Mouse (Mus musculus) thymus, adult 2 months (tissue): ENCODE data around the gene Tbc1d15. TPM values are rescaled to one million over a fixed set of nuclear protein-coding genes. Genes with fewer than 3 reads are reported as not detected.

Experiments used
- DNase-seq: peaks from one replicate; pipeline ENCODE4 v3.0.0; 2021
- H3K27ac ChIP-seq: fragments of 200-500 bp; 2 replicates; pipeline ENCODE4 v1.5.1; 2012; ENCODE audit warnings: low read length, control low read depth; ENCODE audit not compliant: control insufficient read depth, insufficient read depth
- H3K27me3 ChIP-seq: fragments of 200-500 bp; 2 replicates; pipeline ENCODE4 v1.6.1; 2012; ENCODE audit warnings: mild to moderate bottlenecking, low read length, moderate library complexity, mixed read lengths; ENCODE audit not compliant: control insufficient read depth, insufficient read depth
- H3K36me3 ChIP-seq: fragments of 200-500 bp; 2 replicates; pipeline ENCODE4 v1.6.1; 2012; ENCODE audit warnings: mild to moderate bottlenecking, low read length, moderate library complexity; ENCODE audit not compliant: control insufficient read depth, insufficient read depth
- H3K4me1 ChIP-seq: fragments of 200-500 bp; replicated peaks from 2 replicates; pipeline ENCODE4 v1.6.1; 2012; ENCODE audit warnings: low read length; ENCODE audit not compliant: control insufficient read depth, insufficient read depth
- H3K4me3 ChIP-seq: fragments of 200-500 bp; 2 replicates; pipeline ENCODE4 v1.5.1; 2012; ENCODE audit warnings: mild to moderate bottlenecking, low read length, control low read depth, moderate library complexity; ENCODE audit not compliant: control insufficient read depth, insufficient read depth
- CTCF ChIP-seq: fragments of 200-500 bp; IDR thresholded peaks from 2 replicates; pipeline ENCODE4 v1.5.1; 2012; ENCODE audit warnings: mild to moderate bottlenecking, control low read depth, low read length, moderate library complexity, borderline replicate concordance; ENCODE audit not compliant: control insufficient read depth, poor library complexity, insufficient read depth; ENCODE audit errors: extremely low read depth
- POLR2A ChIP-seq: fragments of 200-500 bp; IDR thresholded peaks from 2 replicates; pipeline ENCODE4 v1.6.1; 2012; ENCODE audit warnings: mild to moderate bottlenecking, low read length, control low read depth, moderate library complexity; ENCODE audit not compliant: control insufficient read depth, poor library complexity, insufficient read depth; ENCODE audit errors: extremely low read depth
- WGBS: fragments of 180-500 bp; shearing (Covaris S2); methylation state at CpG from one replicate; pipeline ENCODE4 v1.1.7; 2018; 5-methylcytosine and 5-hydroxymethylcytosine counted together
- polyA plus RNA-seq: library from polyadenylated mRNA; depleted of rRNA; stranded (reverse); fragments of >200 nt; gene quantifications from 2 replicates; pipeline ENCODE4 v1.2.3, GENCODE M21; 2012; rRNA removed

Tbc1d15 gene
- polyA plus RNA-seq, 1 experiment: 8.7 TPM

DNA sequence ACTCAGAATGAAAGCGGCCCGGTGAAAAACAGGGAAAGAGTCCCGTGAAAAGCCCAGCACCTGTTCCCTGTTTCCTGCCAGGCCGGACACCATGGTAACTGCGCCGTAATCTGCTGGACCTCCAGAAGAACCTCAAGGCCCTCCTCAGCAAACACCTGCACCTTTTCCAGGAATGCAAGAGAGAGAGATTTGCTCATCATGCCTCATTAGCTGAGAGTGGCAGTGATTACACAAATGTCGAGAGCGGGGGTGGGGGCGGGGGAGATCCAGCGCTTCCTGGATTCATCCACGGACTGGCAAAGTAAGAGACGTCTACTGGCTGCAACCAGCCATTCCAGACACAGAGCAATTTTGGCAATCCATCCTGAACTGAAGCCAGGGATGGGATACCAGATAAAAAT lies 75.7 kb downstream of the Tbc1d15 start:
- no peaks in the 10 kb centered on the region for H3K4me1 ChIP-seq
- no peaks in the 10 kb centered on the region for H3K27me3 ChIP-seq
- TF ChIP-seq POLR2A: no peak
- no peak for TF ChIP-seq CTCF
- no peak overlapping the region for H3K27ac ChIP-seq
- no peak for DNase-seq
- no peak overlapping the region for H3K4me3 ChIP-seq
- H3K36me3 ChIP-seq: no peaks in the 10 kb centered on the region
- whole genome bisulfite sequencing: 67% methylated on average over 12 of the region's 12 CpGs

DNA sequence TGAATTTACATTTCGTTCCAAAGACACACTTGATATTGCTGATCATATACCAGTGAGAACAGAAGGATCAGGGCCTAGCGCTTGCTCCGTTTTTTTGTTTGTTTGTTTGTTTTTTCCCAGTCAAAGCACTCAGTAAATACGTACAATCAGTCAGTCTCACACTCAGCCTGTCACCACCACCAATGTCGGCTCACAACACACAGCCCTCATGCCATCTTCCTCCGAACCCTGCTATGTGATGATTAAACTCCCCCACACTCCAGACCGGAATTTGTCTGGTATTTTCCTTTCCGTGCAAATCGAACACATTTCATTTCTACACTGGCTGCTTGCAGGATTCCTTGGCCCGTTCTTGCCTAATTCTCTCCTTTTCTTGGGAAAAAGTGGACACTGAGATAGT lies 77.9 kb downstream of the Tbc1d15 start:
- WGBS: 89% methylated on average over 10 of the region's 10 CpGs
- no peaks in the 10 kb centered on the region for H3K36me3 ChIP-seq
- no peaks in the 10 kb centered on the region for H3K27me3 ChIP-seq
- H3K4me1 ChIP-seq: no peaks in the 10 kb centered on the region
- DNase-seq: no peak
- no peak overlapping the region for H3K4me3 ChIP-seq
- no peak overlapping the region for H3K27ac ChIP-seq
- TF ChIP-seq POLR2A (no peak), CTCF (no peak)

DNA sequence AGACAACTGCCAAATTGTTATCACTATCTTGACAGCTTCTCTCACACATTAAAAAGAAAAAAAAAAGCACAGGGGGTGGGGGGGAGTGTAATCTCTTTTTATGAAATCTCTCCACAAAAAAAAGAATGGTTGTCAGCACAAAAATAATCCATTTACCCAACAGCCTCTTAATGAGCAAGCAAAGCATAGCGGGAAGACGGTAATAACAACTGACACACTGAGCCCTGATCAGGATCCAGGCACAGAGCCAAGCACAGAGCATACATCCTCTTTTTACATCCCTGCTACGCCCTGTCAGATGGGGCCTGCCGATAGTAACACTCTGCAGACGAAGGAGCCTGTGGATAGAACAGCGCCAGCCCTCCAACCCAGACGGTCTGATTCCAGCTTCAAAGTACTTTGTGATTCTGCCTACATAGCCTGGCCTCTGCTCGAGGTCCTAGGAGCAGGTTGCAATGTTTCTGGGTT lies 79.9 kb downstream of the Tbc1d15 start:
- Histone ChIP-seq H3K4me1 (no peaks in the 10 kb centered on the region), H3K27ac (no peak overlapping the region), H3K36me3 (no peaks in the 10 kb centered on the region), H3K4me3 (no peak overlapping the region), H3K27me3 (no peaks in the 10 kb centered on the region)
- TF ChIP-seq POLR2A (no peak), CTCF (no peak)
- WGBS: 26% methylated on average over 8 of the region's 8 CpGs
- no peak for DNase-seq

DNA sequence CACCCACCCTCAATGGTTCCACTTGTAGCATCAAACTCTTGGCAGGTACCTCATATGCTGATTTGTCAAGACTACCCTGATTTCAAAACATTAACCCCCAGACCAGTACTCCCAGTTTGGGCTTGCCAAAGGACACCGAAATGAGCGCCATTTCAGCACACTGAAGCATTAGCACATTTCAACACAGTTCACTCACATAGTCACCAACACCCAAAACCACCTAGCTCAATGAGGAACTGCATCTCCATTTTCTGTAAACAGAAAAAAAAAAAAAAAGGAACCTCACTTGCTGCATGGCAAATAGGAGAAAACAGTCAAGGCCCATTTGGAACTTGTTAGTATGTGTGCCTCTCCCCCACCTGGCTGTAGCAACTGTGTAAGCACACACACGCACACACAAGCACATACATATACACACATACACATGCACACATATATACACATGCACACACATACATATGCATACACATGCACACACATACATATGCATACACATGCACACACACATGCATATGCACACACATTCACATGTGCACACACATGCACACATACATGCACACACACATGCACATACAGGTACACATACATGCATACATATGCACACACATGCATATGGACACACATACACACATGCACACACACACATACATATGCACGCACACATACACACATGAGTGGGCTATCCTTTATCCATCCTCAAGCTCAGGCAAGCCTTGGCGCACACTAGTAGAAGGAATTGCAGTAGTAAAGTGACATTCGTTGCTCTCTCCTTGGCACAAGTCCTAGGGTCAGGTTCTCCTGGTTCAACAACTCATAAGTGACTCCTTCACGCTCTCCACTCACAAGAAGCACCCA lies 80.5 kb downstream of the Tbc1d15 start:
- no peaks in the 10 kb centered on the region for H3K27me3 ChIP-seq
- 91% methylated on average over 7 of the region's 7 CpGs for WGBS
- TF ChIP-seq POLR2A: no peak
- no peak for TF ChIP-seq CTCF

DNA sequence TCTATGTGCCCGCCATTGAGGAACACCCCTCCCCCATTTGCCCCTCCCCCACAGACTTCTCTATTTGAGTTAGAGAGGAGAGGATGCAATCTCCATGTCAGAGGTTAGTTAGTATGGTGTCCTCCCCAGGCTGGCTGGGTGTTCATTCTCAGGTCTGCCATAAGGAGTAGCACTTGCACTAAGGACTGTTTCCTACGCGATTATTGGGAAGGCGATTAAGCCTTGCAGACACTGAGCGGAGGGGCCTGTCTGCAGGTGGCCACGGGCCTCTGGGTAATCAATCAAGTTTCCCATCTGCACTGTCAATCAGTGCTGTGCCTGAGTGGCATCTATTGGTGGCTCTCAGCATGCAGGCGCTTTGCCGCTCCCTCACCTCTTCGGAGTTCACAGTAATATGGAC lies 81.9 kb downstream of the Tbc1d15 start:
- TF ChIP-seq CTCF: no peak
- TF ChIP-seq POLR2A: no peak
- Histone ChIP-seq H3K4me3 (no peak overlapping the region), H3K36me3 (no peaks in the 10 kb centered on the region), H3K27ac (no peak overlapping the region), H3K4me1 (no peaks in the 10 kb centered on the region), H3K27me3 (no peaks in the 10 kb centered on the region)
- 72% methylated on average over 9 of the region's 9 CpGs for WGBS
- DNase-seq: no peak

More for the DNA sequence above, 80.5 kb downstream of the Tbc1d15 start:
- H3K36me3 ChIP-seq: no peaks in the 10 kb centered on the region
- no peaks in the 10 kb centered on the region for H3K4me1 ChIP-seq
- H3K27ac ChIP-seq: no peak overlapping the region
- DNase-seq: no peak
- no peak overlapping the region for H3K4me3 ChIP-seq

DNA sequence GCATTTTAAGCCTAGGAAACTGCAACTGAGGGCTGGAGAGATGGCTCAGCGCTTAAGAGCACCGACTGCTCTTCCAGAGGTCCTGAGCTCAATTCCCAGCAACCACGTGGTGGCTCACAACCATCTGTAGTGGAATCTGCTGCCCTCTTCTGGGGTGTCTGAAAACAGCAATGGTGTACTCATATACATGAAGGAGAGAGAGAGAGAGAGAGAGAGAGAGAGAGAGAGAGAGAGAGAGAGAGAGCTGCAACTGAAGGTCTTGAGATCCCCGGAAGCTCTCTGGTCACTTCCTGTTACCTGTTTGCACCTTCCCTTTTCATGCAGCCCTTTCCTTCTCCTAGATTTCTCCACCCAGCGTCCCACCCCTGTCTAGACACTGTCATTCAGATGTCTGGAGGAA lies 91.0 kb downstream of the Tbc1d15 start:
- H3K36me3 ChIP-seq: no peaks in the 10 kb centered on the region
- no peaks in the 10 kb centered on the region for H3K4me1 ChIP-seq
- no peak overlapping the region for H3K27ac ChIP-seq
- TF ChIP-seq POLR2A (no peak), CTCF (no peak)
- 78% methylated on average over 5 of the region's 5 CpGs for WGBS
- no peak overlapping the region for H3K4me3 ChIP-seq
- no peak for DNase-seq
- no peaks in the 10 kb centered on the region for H3K27me3 ChIP-seq

Other genes with a start within 250 kb of the Tbc1d15 start
- 0.08 TPM in 1 of 2 replicates, not detected in the other for gene Tph2, start 66.4 kb downstream of the Tbc1d15 start, polyA plus RNA-seq
- gene Rab21, start 64.1 kb upstream of the Tbc1d15 start, polyA plus RNA-seq: 32.4 and 50.0 TPM in 2 replicates
- 28.5 and 31.1 TPM in 2 replicates for gene Tmem19, start 111.0 kb upstream of the Tbc1d15 start, polyA plus RNA-seq
- 9.1 and 9.8 TPM in 2 replicates for gene Thap2, start 133.0 kb upstream of the Tbc1d15 start, polyA plus RNA-seq
- 32.7 and 46.8 TPM in 2 replicates for gene Zfc3h1, start 133.5 kb upstream of the Tbc1d15 start, polyA plus RNA-seq